ENCODE assay signal across 8 mouse cellular contexts in genomic region chr1:93511585-93512350, GRCm38 (mm10). TPM values are rescaled to one million over a fixed set of nuclear protein-coding genes. Genes with fewer than 3 reads are reported as not detected.
DNase-seq lines count a peak whose midpoint lies in the region; ATAC-seq and TF ChIP-seq lines count a peak whose summit lies in the region.

Gene Farp2, plus strand, starts transcription at chr1:93512079.

- 1% methylated on average over 71 of the region's 71 CpGs for WGBS in bone marrow, adult 2 months
- under 1% methylated on average over 71 of the region's 71 CpGs for WGBS in embryonic facial prominence, embryonic 15.5 days
- under 1% methylated on average over 41 of the region's 71 CpGs for WGBS in limb, embryonic 14.5 days
- WGBS in midbrain, postnatal 0 days = under 1% methylated on average over 48 of the region's 71 CpGs

- ATAC-seq in embryonic facial prominence, embryonic 15.5 days (ENCODE audit: insufficient number of reproducible peaks, low FRiP score, low TSS enrichment, low read depth) = peak; percentile 99
- peak; percentile 98 for ATAC-seq in limb, embryonic 14.5 days (ENCODE audit: low FRiP score, low read depth)
- peak; percentile 94 for ATAC-seq in midbrain, postnatal 0 days (ENCODE audit: low FRiP score)

- H3K27ac ChIP-seq in bone marrow, adult 2 months (ENCODE audit: control insufficient read depth, insufficient read depth, low read depth, low read length, poor library complexity) = 0 out of 2 replicates have a peak within 1 kb of the TSS, but pooled peaks have one; percentile 2
- peak within 1 kb of the TSS; percentile 82 for H3K27ac ChIP-seq in embryonic facial prominence, embryonic 15.5 days (replicated peaks)
- H3K27ac ChIP-seq in limb, embryonic 14.5 days (replicated peaks; ENCODE audit: low read depth, low read length) = peak within 1 kb of the TSS; percentile 70
- peak within 1 kb of the TSS; percentile 13 for H3K27ac ChIP-seq in midbrain, postnatal 0 days (ENCODE audit: low read depth, low read length)

- H3K36me3 ChIP-seq in embryonic facial prominence, embryonic 15.5 days = peaks cover 9% of the 10 kb centered on the region; the same call in 1 of the 2 replicates
- peaks cover 25% of the 10 kb centered on the region for H3K36me3 ChIP-seq in limb, embryonic 14.5 days (ENCODE audit: control insufficient read depth, insufficient read depth, low read length)
- no peaks in the 10 kb centered on the region for H3K36me3 ChIP-seq in midbrain, postnatal 0 days (ENCODE audit: insufficient read depth, low read length)

- no peaks in the 10 kb centered on the region for H3K27me3 ChIP-seq in embryonic facial prominence, embryonic 15.5 days
- no peaks in the 10 kb centered on the region for H3K27me3 ChIP-seq in limb, embryonic 14.5 days (ENCODE audit: control insufficient read depth, insufficient read depth, low read length)
- no peaks in the 10 kb centered on the region for H3K27me3 ChIP-seq in midbrain, postnatal 0 days (ENCODE audit: insufficient read depth, low read length)

- no peak for TF ChIP-seq CTCF in bone marrow, adult 2 months (IDR thresholded peaks at IDR 0.05; ENCODE audit: control insufficient read depth, insufficient read depth, low read length)
- no peak for TF ChIP-seq CTCF in midbrain, postnatal 0 days (IDR thresholded peaks at IDR 0.05)

- peaks cover 2% of the 10 kb centered on the region; the same call in 1 of the 2 replicates for H3K4me1 ChIP-seq in bone marrow, adult 2 months (ENCODE audit: control insufficient read depth, insufficient read depth, low read length)
- H3K4me1 ChIP-seq in embryonic facial prominence, embryonic 15.5 days = peaks cover 28% of the 10 kb centered on the region
- peaks cover 9% of the 10 kb centered on the region; the same call in 1 of the 2 replicates for H3K4me1 ChIP-seq in limb, embryonic 14.5 days (ENCODE audit: control insufficient read depth, insufficient read depth, low read length)
- no peaks in the 10 kb centered on the region; the same call in 1 of the 2 replicates for H3K4me1 ChIP-seq in midbrain, postnatal 0 days (ENCODE audit: insufficient read depth, low read length)

- H3K4me2 ChIP-seq in embryonic facial prominence, embryonic 15.5 days (replicated peaks) = peak within 1 kb of the TSS; percentile 78
- H3K4me2 ChIP-seq in limb, embryonic 14.5 days (replicated peaks; ENCODE audit: low read depth, low read length, severe bottlenecking) = peak within 1 kb of the TSS; percentile 56
- H3K4me2 ChIP-seq in midbrain, postnatal 0 days (ENCODE audit: low read depth, low read length, poor library complexity, severe bottlenecking) = peak within 1 kb of the TSS; percentile 85

- peak; percentile 99 for DNase-seq in 3T3-L1 (ENCODE audit: low read depth, low spot score)
- DNase-seq in heart, adult 8-10 months (ENCODE audit: low spot score) = peak; percentile 92
- DNase-seq in kidney, adult 9 months = peak; percentile 98
- peak; percentile 96 for DNase-seq in limb, embryonic 14.5 days (ENCODE audit: low spot score)
- peak; percentile 92 for DNase-seq in midbrain, postnatal 0 days (ENCODE audit: low spot score)
- DNase-seq in spleen, postnatal 14 days (ENCODE audit: low spot score in 2 of 2) = peak; percentile 85 to 87

- H3K4me3 ChIP-seq in bone marrow, adult 2 months (replicated peaks; ENCODE audit: control insufficient read depth, low read depth, low read length) = peak within 1 kb of the TSS; percentile 65
- peak within 1 kb of the TSS; percentile 90 for H3K4me3 ChIP-seq in embryonic facial prominence, embryonic 15.5 days (replicated peaks)
- H3K4me3 ChIP-seq in limb, embryonic 14.5 days (replicated peaks; ENCODE audit: low read length) = peak within 1 kb of the TSS; percentile 77
- peak within 1 kb of the TSS; percentile 74 for H3K4me3 ChIP-seq in midbrain, postnatal 0 days (ENCODE audit: low read depth, low read length)

- TF ChIP-seq POLR2A in bone marrow, adult 2 months (IDR thresholded peaks at IDR 0.05; ENCODE audit: borderline replicate concordance, control insufficient read depth, low read depth, low read length) = peak; percentile 55; the same call in 1 of the 2 replicates
- TF ChIP-seq POLR2A in limb, embryonic 14.5 days (IDR thresholded peaks at IDR 0.05; ENCODE audit: borderline replicate concordance, extremely low read depth, insufficient read depth, insufficient read length) = no peak

- H3K9ac ChIP-seq in embryonic facial prominence, embryonic 15.5 days = peak within 1 kb of the TSS; percentile 82
- peak within 1 kb of the TSS; percentile 78 for H3K9ac ChIP-seq in limb, embryonic 14.5 days (ENCODE audit: low read depth, low read length, severe bottlenecking)
- peak within 1 kb of the TSS; percentile 68 for H3K9ac ChIP-seq in midbrain, postnatal 0 days (replicated peaks; ENCODE audit: low read length, poor library complexity, severe bottlenecking)

- no peaks in the 10 kb centered on the region for H3K9me3 ChIP-seq in embryonic facial prominence, embryonic 15.5 days (replicated peaks)
- no peaks in the 10 kb centered on the region for H3K9me3 ChIP-seq in limb, embryonic 14.5 days (ENCODE audit: control insufficient read depth, low read length)
- H3K9me3 ChIP-seq in midbrain, postnatal 0 days (ENCODE audit: low read length) = no peaks in the 10 kb centered on the region

RNA-seq across cellular contexts. Expression of gene Farp2, which starts in this region (rescaled TPM):
- polyA plus RNA-seq in bone marrow, adult 2 months (2011; ENCODE audit: insufficient read depth, insufficient read length, low replicate concordance, missing spikeins) = 0.65 and 0.82 TPM in 2 replicates
- 10.9 and 11.3 TPM in 2 replicates for polyA plus RNA-seq in embryonic facial prominence, embryonic 15.5 days (2015; fragmentation: Nextera tagmentation; extraction: Ambion mirVana)
- total RNA-seq in heart, adult 8-10 months (2022) = 10 to 100 TPM; 19.1 to 25.2 (median 22.3) TPM
- 8.7 and 9.3 TPM in 2 replicates for polyA plus RNA-seq in limb, embryonic 14.5 days (2012; rRNA removed)
- polyA plus RNA-seq in limb, embryonic 14.5 days (2014; fragmentation: Nextera tagmentation; extraction: Ambion mirVana) = 7.5 and 9.2 TPM in 2 replicates
- 7.4 and 7.8 TPM in 2 replicates for total RNA-seq in midbrain, postnatal 0 days (2014; rRNA removed)
- polyA plus RNA-seq in midbrain, postnatal 0 days (2015; fragmentation: Nextera tagmentation; extraction: Ambion mirVana) = 2.2 and 2.3 TPM in 2 replicates

Comparison
In these comparisons a context has a peak if more than half of its experiments do, and no peak if none do; other contexts are left out.
1. Peak in every context shown above with its lines: DNase-seq, ATAC-seq, H3K4me3 ChIP-seq and H3K27ac ChIP-seq.
2. H3K27ac ChIP-seq: peak in every context shown above with its lines; median percentile 82 in embryonic facial prominence, embryonic 15.5 days; 70 in limb, embryonic 14.5 days; 13 in midbrain, postnatal 0 days; 2 in bone marrow, adult 2 months.